Mouse (Mus musculus): ENCODE measurements around the gene Hap1.

GRCm38 (mm10) chr11:100378446-100378845, 22.5 kb upstream of the Hap1 start:
- TF ChIP-seq CTCF (IDR thresholded peaks at IDR 0.05; ENCODE audit: low read depth) (no peak), EP300 (IDR thresholded peaks at IDR 0.05; ENCODE audit: low read depth) (no peak)

All from heart, postnatal 0 days (tissue).